Mouse (Mus musculus) gastrocnemius, adult 2 months (tissue): Measurements from ENCODE around the gene Eprs. TPM values are rescaled to one million over a fixed set of nuclear protein-coding genes. Genes with fewer than 3 reads are reported as not detected.
"Not testable (repeated sequence)": the region's sequence is repeated elsewhere in the genome, so short reads cannot be mapped to it uniquely, and the experiment has no call there.

Experiments
- DNase-seq: peaks from one replicate; pipeline ENCODE4 v3.0.0; 2022
- H3K27ac ChIP-seq: fragments of 200-600 bp; 2 replicates; pipeline ENCODE4 v1.8.1; 2022; ENCODE audit warnings: mild to moderate bottlenecking
- H3K4me3 ChIP-seq: fragments of 200-600 bp; 2 replicates; pipeline ENCODE4 v1.8.1; 2022; ENCODE audit warnings: mild to moderate bottlenecking, moderate library complexity
- CTCF ChIP-seq: fragments of 200-600 bp; IDR thresholded peaks from 2 replicates; pipeline ENCODE4 v1.8.1; 2022; ENCODE audit warnings: antibody characterized with exemption, mild to moderate bottlenecking, moderate library complexity
- intact Hi-C: fragments of 180-260 bp; cut with DNase I; formaldehyde crosslinking; loops from one replicate; pipeline ENCODE4 v1.15.1; 2025
- long read RNA-seq, 2 experiments: library from polyadenylated mRNA; stranded (forward); transcript quantifications; one replicate each; pipeline ENCODE4 v2.0.0; 2021
- total RNA-seq, 2 experiments: library from RNA; stranded (reverse); gene quantifications; 2 replicates each; pipeline ENCODE4 v1.2.3; 2021

The Eprs gene
- total RNA-seq, result 100 to 1,000 TPM; 134 to 157 TPM
- long read RNA-seq, experiment 1, full-length matches to known transcripts, result 284 of 327 reads
- long read RNA-seq, experiment 1, partial matches to known transcripts, result 27 of 327 reads
- long read RNA-seq, experiment 1, other reads (novel, unspliced or antisense), result 16 of 327 reads
- long read RNA-seq, experiment 2, full-length matches to known transcripts, result 335 of 391 reads
- long read RNA-seq, experiment 2, partial matches to known transcripts, result 29 of 391 reads
- long read RNA-seq, experiment 2, other reads (novel, unspliced or antisense), result 27 of 391 reads

DNA sequence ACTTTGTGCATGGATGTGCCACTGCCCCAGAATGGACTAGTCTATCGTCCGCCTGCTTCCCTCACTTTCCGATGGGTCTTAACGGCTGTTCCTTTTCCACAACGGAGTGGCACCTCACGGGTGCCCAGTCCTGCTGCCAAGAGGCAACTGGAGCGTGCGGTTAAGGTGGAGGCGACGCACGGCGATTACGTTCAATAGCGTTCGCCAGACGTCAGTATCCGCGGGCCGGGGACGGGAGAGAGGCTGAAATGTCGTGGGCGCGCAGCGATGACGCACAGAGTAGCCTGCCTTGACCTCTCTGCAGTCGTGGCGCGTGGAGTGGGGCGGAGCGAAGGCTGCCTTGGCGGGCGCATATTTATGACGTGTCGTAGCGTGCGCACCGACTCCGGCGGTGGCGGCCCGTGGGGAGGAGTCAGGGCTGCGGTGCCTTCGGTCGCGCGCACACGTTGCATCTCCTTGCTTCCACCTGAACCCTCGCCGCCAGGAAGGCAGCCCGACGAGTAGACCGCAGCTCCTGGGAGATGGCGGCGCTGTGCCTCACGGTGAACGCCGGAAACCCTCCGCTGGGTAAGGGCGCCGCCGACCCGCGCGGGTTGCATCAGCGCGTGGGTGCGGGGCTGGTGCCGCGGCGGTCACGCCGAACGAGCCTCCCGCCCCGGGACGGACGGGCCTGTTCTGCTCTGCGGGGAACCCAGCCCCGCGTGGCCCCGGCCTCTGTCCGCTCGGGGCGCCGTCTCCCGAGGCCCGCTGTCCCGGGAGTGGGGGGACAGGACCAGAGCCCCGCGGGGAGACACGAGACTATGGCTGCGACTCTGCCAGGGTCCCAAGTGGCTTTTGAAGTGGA, at the start of gene Eprs:
Gene Eprs (plus strand): TSS at position 368 of the 844 bp plus-strand sequence.
- H3K4me3 ChIP-seq, result peak within 1 kb of the TSS; percentile 98
- DNase-seq, result peak; percentile 99
- peak within 1 kb of the TSS; percentile 100 for H3K27ac ChIP-seq
- intact Hi-C loops, result loop anchor here (2.0 kb wide), 1 partner anchor 34 kb away; the partner anchor contains the start of gene Iars2
- no peak for TF ChIP-seq CTCF

DNA sequence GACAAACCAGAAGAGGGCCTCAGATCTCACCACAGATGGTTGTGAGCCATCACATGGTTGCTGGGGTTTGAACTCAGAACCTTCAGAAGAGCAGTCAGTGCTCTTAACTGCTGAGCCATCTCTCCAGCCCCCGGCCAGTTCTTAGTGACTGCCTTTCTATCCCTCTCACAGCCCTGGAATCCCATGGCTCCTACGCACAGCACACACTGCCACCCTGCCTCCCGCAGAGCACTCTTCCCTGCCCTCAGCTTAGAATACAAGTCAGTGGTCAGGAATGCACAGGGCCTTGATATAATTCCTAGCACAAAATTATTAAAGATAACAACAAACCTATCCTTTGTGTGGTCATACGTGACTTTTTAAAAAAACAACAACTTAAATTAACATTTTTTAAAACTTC, 48.3 kb upstream of the Eprs start:
- TF ChIP-seq CTCF, result no peak
- intact Hi-C loops, result no loop called here
- DNase-seq, result no peak
- no peak overlapping the region for H3K4me3 ChIP-seq
- no peak overlapping the region for H3K27ac ChIP-seq

DNA sequence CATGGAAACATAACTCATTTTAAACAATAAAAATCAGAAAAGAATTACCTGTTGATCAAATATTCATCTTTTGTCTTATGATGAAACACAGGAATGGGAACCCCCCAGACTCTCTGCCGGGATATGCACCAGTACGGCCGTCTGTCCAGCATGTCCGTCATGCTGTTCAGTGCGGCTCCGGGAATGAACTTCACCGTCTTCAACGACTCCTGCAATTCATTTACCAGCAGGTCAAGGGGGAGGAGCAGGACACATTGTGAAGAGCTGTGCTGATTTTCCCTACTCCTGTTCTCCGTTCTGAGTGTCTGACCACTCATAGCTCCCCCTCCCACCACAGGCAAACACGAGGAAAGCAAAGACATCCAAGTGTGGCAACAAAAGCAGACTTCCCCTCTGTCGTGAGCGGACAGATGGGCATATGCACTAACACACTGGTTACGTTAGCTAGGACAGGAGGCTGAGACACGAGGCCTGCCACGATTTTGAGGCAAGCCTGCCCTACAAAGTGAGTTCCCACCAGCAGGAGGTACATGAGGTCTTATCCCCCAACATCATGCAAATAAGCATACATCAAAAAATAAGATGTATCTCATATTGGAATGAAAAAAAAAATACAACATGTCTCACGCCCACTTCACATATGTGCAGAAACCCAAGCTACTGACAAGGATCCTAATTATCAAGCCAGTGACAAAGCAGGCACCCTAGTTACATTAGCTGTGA, 46.8 kb upstream of the Eprs start:
- TF ChIP-seq CTCF, result no peak
- intact Hi-C loops, result no loop called here
- DNase-seq, result no peak
- no peak overlapping the region for H3K4me3 ChIP-seq
- H3K27ac ChIP-seq, result no peak overlapping the region

DNA sequence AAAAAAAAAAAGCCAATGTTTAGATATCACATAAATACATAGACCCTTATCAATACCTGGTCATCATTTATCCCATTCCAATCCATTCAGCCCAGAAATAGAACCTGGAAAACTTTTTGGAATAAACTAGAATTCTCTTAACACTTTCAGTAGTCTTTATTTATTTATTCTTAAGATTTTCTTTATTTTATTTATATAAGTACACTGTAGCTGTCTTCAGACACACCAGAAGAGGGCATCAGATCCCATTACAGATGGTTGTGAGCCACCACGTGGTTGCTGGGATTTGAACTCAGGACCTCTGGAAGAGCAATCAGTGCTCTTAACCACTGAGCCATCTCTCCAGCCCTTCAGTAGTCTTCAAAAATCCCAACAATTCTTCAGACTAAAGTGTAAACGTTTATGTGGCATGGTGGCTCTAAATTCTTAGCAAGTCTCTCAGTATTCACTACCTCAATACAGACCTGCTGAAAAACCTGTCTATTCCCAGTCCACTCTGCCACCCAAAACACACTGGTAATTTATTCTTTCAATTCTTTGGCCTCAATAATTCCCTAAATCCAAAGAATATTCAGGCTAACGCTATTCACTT, 35.0 kb upstream of the Eprs start:
- intact Hi-C loops, result loop anchor here (2.0 kb wide), 1 partner anchor 35 kb away; the partner anchor contains the start of gene Eprs
- H3K27ac ChIP-seq, result peak overlapping the region; percentile 99
- peak; percentile 3; the same call in 1 of the 2 replicates for TF ChIP-seq CTCF

DNA sequence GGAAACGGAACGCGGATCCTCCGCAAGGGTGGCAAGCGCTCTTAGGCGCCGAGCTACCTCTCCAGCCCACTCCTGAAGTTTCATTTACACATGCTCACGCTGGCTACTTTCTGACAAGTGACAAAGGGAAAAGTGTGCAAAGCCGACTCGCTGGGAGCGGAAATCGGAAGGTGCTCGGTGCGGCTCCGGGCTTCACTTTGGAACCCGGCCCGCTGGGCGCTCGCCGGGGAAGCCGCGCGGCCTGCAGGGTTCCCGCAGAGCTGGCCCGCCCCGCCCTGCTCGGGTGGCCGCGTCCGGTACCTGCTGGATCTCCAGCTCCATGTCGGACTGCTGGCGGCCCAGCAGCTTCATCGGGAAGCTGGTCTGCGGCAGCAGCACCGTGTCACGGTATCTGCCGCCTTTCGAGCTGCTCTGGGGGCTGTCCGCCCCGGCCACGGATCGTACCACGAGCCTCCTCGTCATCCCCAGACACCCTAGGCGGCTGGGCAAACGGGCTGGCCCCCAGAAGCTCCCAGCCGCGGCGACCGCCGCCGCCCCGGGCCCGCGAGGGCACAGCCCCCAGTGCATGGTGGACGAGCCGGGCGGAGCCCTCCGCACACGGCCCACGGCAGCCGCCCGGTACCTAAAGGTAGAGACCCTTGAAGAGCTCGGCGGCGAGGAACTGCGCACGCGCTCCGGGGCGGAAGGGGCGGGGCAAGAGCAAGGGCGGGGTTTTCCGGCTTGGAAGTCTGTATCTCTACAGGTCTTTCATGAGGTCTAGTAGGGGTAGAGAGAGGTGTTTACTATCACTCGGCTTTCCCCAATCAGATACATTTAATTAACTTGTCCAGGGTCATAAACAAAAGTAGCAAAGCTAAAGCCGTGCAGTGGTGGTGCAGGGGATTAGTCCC, 33.9 kb upstream of the Eprs start, which contains the start of gene Iars2:
Gene Iars2 (minus strand): TSS at position 676 of the 890 bp plus-strand sequence.
- TF ChIP-seq CTCF, result no peak
- Histone ChIP-seq H3K27ac (peak within 1 kb of the TSS; percentile 99), H3K4me3 (peak within 1 kb of the TSS; percentile 92)
- intact Hi-C loops, result loop anchor here (2.0 kb wide), 1 partner anchor 34 kb away; the partner anchor contains the start of gene Eprs
- DNase-seq, result peak; percentile 91

More for the DNA sequence above, 35.0 kb upstream of the Eprs start:
- not testable (repeated sequence) for DNase-seq
- peak overlapping the region; percentile 92 for H3K4me3 ChIP-seq

DNA sequence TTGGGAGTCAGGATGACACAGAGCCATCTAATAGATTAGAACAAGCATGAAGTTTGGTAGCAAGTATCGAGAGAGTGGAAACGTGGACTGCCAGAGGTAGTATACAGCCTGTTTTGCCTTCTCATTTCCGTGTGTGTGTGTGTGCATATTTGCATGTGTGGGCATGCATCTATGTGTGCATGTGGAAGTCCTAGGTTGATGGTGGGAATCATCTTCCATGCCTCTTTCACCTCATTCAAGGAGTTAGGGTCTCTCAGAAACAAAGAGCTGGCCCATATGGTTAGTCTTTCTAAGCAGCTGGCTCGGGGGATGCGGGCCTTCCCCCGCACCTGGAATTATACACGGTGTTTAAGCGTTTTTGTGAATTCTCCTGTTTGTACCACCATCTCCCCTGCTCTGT, 33.0 kb upstream of the Eprs start:
- no peak overlapping the region for H3K4me3 ChIP-seq
- H3K27ac ChIP-seq, result peak overlapping the region; percentile 99
- intact Hi-C loops, result loop anchor here (2.0 kb wide), 1 partner anchor 33 kb away; the partner anchor contains the start of gene Eprs
- TF ChIP-seq CTCF, result no peak
- DNase-seq, result no peak

DNA sequence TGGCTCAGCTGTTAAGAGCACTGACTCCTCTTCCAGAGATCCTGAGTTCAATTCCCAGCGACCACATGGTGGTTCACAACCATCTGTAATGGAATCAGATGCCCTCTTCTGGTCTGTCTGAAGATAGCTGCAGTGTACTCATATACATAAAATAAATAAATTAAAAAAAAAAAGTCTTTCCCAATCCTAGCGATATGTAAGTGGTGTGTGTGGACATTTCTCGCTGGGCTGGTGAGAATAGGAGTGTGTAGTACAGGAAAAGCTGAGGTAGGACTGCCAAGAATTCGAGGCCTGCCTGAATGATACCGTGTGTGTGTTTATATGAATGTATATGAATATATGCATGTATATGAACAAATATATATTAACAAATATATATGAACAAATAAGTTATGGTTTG, 31.5 kb upstream of the Eprs start:
- intact Hi-C loops, result no loop called here

DNA sequence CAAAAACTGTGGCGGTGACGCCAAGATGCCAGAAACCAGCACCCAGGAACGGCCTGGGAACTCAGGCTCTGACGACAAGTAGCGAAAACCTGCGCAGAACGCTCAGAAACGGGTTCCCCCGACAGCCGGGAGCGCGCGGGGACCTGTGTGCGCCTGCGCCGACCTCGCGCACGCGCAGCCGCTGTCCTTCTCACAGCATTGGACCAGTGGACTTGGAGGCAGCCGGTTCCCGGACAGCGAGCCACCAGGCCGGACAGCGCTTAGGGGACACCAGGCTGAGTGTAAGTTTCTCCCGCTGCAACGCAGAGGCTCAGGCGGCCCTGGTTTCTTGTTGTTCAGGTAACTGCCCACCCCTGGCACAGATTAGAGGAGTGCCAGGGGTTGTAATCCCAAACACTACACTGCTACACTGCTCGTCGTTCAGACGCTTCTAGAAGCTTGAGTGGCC, 30.8 kb upstream of the Eprs start, which contains the start of gene Bpnt1:
Gene Bpnt1 (plus strand): TSS at position 167 of the 448 bp plus-strand sequence.
- peak within 1 kb of the TSS; percentile 90 for H3K27ac ChIP-seq
- no peak for TF ChIP-seq CTCF
- peak within 1 kb of the TSS; percentile 72 for H3K4me3 ChIP-seq
- DNase-seq, result peak; percentile 94
- intact Hi-C loops, result no loop called here

More for the DNA sequence above, 31.5 kb upstream of the Eprs start:
- no peak for DNase-seq
- no peak for TF ChIP-seq CTCF
- peak overlapping the region; percentile 72 for H3K4me3 ChIP-seq
- peak overlapping the region; percentile 90 for H3K27ac ChIP-seq

DNA sequence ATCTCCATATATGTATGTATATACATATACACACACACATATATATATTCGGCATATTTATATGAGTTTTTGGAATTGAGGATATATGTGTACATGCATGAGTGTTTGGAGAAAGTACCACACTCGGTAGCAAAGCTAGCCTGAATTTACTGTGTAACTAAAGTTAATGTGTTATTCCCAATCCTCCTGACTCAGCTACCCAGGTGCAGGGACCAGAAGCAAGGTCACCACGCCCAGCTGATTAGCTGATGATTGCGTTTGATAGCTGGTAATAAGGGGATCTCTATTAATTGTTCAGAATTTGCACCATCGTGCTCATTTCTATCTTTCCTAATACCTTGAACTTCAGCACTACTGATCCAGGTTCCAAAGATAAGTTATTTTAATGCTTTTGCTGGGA, 29.2 kb upstream of the Eprs start:
- intact Hi-C loops, result no loop called here
- no peak for DNase-seq
- peak overlapping the region; percentile 78 for H3K27ac ChIP-seq
- H3K4me3 ChIP-seq, result peak overlapping the region; percentile 72
- TF ChIP-seq CTCF, result no peak

DNA sequence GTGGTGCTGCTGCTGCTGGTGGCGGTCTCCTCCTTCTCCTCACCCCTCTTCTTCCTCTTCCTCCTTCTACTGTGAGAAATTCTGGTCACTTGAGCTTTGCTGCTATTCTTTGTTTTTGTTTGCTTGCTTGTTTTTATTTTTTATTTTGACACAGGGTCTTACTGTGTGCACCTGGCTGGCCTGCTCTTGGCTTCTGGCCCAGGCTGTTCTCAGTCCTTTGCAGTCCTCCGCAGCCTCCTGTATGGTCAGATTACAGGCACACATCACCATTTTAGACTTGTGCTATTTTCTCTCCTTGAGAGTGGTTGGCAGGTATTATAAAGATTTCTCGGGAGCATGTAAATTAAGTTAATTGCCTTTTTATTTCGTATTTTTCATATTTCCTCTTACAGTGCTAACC, 28.7 kb upstream of the Eprs start:
- H3K4me3 ChIP-seq, result peak overlapping the region; percentile 72
- TF ChIP-seq CTCF, result no peak
- intact Hi-C loops, result no loop called here
- DNase-seq, result peak; percentile 52
- peak overlapping the region; percentile 78 for H3K27ac ChIP-seq
